Mouse (Mus musculus) heart, embryonic 12.5 days (tissue): ENCODE measurements around the gene Zmym2. TPM values are rescaled to one million over a fixed set of nuclear protein-coding genes. Genes with fewer than 3 reads are reported as not detected.

Experiments used
- ATAC-seq: fragments of 200-750 bp; cut with Nextera tagmentation; 2 replicates; pipeline ENCODE4 v1.8.0; 2017; ENCODE audit warnings: moderate TSS enrichment, moderate library complexity; ENCODE audit not compliant: insufficient number of reproducible peaks, low FRiP score
- H3K27ac ChIP-seq: fragments of 300-500 bp; sonication (generic); 2 replicates; pipeline ENCODE4 v1.5.1; 2016; ENCODE audit warnings: mild to moderate bottlenecking, moderate library complexity; ENCODE audit not compliant: poor library complexity, severe bottlenecking
- H3K27me3 ChIP-seq: fragments of 300-500 bp; sonication (generic); replicated peaks from 2 replicates; pipeline ENCODE4 v1.6.1; 2016; ENCODE audit warnings: mild to moderate bottlenecking, moderate library complexity
- H3K36me3 ChIP-seq: fragments of 300-500 bp; sonication (generic); 2 replicates; pipeline ENCODE4 v1.6.1; 2016; ENCODE audit warnings: mild to moderate bottlenecking, moderate library complexity
- H3K4me1 ChIP-seq: fragments of 300-500 bp; sonication (generic); replicated peaks from 2 replicates; pipeline ENCODE4 v1.6.1; 2016; ENCODE audit warnings: mild to moderate bottlenecking
- H3K4me2 ChIP-seq: fragments of 300-500 bp; sonication (generic); 2 replicates; pipeline ENCODE4 v1.6.1; 2016; ENCODE audit warnings: mild to moderate bottlenecking, moderate library complexity
- H3K4me3 ChIP-seq: fragments of 300-500 bp; sonication (generic); 2 replicates; pipeline ENCODE4 v1.5.1; 2016; ENCODE audit warnings: mild to moderate bottlenecking
- H3K9ac ChIP-seq: fragments of 300-500 bp; sonication (generic); 2 replicates; pipeline ENCODE4 v1.6.1; 2016; ENCODE audit warnings: mild to moderate bottlenecking, moderate library complexity
- H3K9me3 ChIP-seq: fragments of 300-500 bp; sonication (generic); replicated peaks from 2 replicates; pipeline ENCODE4 v1.6.1; 2016; ENCODE audit warnings: mild to moderate bottlenecking, moderate library complexity
- WGBS: fragments of 180-500 bp; shearing (Covaris S2); methylation state at CpG from one replicate; pipeline ENCODE4 v1.1.7; 2016; 5-methylcytosine and 5-hydroxymethylcytosine counted together
- polyA plus RNA-seq: library from polyadenylated mRNA; unstranded; fragments of >200 nt; fragmentation: Nextera tagmentation; extraction: Ambion mirVana; gene quantifications from 2 replicates; pipeline ENCODE4 v1.2.1, GENCODE M21; 2016

Zmym2 gene
- polyA plus RNA-seq, 1 experiment from 2014 or later, result 46.2 TPM

DNA sequence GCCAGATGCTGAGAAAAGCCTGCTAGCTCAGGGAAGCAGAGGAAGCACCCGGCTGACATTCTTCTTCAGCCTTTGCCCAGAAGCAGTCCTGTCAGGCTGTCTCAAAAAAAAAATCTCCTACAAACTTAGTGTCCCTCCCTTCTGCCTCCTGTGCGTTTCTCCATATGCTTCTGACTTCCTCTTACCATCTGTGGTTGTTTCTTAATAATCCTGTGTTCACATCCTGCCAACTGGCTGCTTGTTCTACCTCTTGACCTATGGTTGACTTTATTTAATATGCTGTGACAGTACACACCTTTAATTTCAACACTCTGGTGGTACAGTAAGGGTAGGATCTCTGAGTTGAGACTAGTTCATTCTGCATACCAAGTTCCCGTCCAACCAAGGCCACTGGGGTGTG lies 32.1 kb downstream of the Zmym2 start:
- Histone ChIP-seq H3K27ac (no peak overlapping the region), H3K4me1 (no peaks in the 10 kb centered on the region), H3K4me3 (no peak overlapping the region), H3K4me2 (no peak overlapping the region), H3K9ac (no peak overlapping the region), H3K9me3 (no peaks in the 10 kb centered on the region), H3K36me3 (peaks cover 37% of the 10 kb centered on the region), H3K27me3 (no peaks in the 10 kb centered on the region)
- 73% methylated on average over 3 of the region's 3 CpGs for WGBS
- no peak for ATAC-seq

DNA sequence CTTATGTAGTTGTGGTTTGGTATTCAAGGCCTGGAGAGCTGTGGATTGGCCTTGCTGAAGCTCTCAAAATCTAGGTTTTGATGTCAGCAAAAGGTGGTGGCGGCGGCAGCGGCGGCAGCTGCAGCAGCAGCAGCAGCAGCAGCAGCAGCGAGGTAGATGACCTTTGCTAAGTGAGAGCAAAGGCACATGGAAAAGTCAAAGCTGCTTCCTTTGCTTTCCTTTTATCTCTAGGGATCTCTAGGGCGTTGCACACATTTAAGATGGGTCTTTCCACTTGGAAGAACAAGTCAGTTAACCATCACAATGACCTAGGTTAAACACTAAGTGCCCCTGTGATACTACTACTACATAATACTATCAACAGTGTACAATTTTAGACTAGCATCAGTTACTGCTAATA lies 49.0 kb downstream of the Zmym2 start:
- Histone ChIP-seq H3K4me2 (no peak overlapping the region), H3K36me3 (peaks cover 27% of the 10 kb centered on the region), H3K27ac (no peak overlapping the region), H3K9me3 (no peaks in the 10 kb centered on the region), H3K4me1 (no peaks in the 10 kb centered on the region), H3K4me3 (no peak overlapping the region), H3K9ac (no peak overlapping the region), H3K27me3 (no peaks in the 10 kb centered on the region)
- no peak for ATAC-seq
- 91% methylated on average over 6 of the region's 6 CpGs for WGBS

DNA sequence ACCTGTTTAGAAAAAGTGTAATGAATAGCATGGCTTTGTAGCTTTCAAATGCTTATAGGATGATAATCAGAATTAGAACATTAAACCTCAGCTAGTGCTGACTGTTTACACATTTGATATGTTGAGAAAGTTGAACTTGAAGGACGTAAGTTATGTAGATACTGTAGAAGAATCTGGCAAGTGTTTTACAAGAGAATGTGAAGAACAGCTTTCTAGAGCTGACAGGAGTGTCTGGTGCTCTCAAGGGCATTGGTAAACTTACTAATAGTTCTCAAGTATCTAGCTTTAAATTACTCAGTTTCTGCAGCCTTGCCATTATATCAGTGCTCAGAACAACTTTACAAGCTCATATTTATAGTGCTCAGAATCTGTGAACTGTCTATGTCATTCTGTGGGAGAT lies 53.5 kb downstream of the Zmym2 start:
- no peak for ATAC-seq
- Histone ChIP-seq H3K9ac (no peak overlapping the region), H3K4me3 (no peak overlapping the region), H3K36me3 (peaks cover 41% of the 10 kb centered on the region), H3K4me2 (no peak overlapping the region), H3K27me3 (no peaks in the 10 kb centered on the region), H3K27ac (no peak overlapping the region), H3K9me3 (no peaks in the 10 kb centered on the region), H3K4me1 (no peaks in the 10 kb centered on the region)
- WGBS, result 78% methylated on average over 1 of the region's 1 CpGs

DNA sequence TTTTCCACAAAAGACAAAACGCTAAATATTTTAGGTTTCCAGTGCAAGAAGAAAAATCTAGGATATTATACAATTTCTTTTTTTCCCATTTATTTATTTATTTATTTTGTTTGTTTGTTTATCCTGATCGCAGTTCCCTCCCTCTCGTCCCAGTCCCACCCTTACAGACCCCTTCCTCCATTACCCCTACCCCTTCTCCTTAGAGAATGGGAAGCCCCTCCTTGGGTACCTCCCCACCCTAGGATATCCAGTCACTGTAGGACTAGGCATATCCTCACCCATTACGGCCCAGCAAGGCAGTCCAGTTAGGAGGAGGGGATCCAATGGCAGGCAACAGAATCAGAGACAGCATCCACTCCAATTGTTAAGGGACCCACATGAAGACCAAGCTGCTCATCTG lies 66.5 kb downstream of the Zmym2 start:
- 88% methylated on average over 4 of the region's 4 CpGs for WGBS
- Histone ChIP-seq H3K27ac (no peak overlapping the region), H3K36me3 (peaks cover 58% of the 10 kb centered on the region), H3K4me3 (no peak overlapping the region), H3K4me2 (no peak overlapping the region), H3K4me1 (no peaks in the 10 kb centered on the region), H3K9ac (no peak overlapping the region), H3K27me3 (no peaks in the 10 kb centered on the region), H3K9me3 (no peaks in the 10 kb centered on the region)
- no peak for ATAC-seq

DNA sequence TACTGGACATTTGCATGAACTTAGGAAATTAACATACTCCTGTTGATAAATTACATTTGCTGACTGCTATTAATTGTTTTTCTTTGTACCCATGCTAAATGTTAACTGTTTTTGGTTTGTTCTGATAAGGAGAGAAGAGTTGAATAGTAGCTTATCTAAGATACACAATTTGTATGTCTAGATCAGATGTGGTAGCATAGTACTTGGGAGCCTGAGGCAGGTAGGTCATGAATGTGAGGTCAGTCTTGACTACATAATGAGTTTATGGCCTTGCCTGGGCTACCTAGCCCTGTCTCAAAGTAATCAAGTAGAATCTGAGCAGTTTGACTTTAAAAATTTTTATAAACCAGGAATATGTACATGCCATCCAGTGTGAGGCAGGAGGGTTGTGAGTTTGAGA lies 67.9 kb downstream of the Zmym2 start:
- Histone ChIP-seq H3K9ac (no peak overlapping the region), H3K36me3 (peaks cover 54% of the 10 kb centered on the region), H3K27me3 (no peaks in the 10 kb centered on the region), H3K4me3 (no peak overlapping the region), H3K27ac (no peak overlapping the region), H3K9me3 (no peaks in the 10 kb centered on the region), H3K4me2 (no peak overlapping the region), H3K4me1 (no peaks in the 10 kb centered on the region)
- no peak for ATAC-seq

DNA sequence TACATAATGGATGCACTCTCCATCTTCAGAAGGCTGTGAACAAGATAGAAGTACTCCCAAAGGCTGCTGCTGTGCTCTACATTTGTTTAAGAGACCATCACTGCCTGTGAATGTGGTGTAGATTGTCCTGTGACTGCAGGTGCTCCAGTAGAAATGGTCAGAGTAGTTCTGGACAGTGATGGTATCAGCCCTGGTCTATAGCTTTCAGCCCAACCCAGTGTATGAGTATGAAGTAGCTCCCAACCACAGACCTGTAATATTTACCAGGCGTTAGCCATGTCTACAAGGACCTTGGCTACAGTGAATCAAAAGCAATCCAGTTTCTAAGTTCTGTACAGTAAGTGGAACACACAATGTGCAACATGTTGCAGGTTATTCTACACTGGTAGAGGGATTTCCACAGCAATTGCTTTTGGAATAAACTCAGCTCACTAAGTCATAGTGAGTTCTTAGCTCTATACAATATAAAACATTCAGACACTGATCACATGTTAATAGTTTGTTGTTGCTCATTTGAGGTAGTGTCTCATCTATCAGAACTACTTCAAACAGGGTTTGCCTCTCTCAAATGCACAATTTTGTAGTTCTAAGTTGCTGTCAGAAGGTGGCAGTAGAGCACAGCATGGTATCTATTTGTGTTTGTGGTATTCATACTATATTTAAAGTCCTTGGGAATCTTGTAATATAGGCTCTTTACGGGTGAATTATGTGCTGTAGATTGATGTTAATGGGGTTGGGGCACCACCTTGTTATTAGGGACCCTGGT lies 77.7 kb downstream of the Zmym2 start:
- Histone ChIP-seq H3K4me1 (peaks cover 4% of the 10 kb centered on the region; the same call in 1 of the 2 replicates), H3K36me3 (peaks cover 19% of the 10 kb centered on the region), H3K27me3 (no peaks in the 10 kb centered on the region), H3K9ac (no peak overlapping the region), H3K4me2 (no peak overlapping the region), H3K9me3 (no peaks in the 10 kb centered on the region), H3K4me3 (no peak overlapping the region), H3K27ac (no peak overlapping the region)
- WGBS, result 75% methylated on average over 2 of the region's 2 CpGs
- no peak for ATAC-seq

DNA sequence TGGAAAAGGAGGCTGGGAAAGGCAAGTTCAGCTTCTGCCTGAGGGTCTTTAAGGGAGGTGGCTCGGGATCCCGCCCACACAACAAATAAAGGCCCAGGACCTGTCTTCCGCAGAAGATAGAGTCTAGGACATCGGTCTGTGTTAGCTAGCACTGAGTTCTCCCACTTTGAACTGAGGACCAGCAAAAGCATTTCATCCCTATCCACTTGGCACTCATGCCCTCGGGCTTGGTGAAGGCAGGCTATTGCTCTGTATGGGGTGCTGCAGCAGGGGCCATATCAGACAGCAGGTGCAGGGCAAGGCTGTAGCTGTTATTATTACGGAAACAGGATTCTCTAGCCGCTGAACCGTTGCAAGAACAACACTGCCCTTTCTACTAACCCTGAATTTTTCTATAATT lies 83.2 kb downstream of the Zmym2 start:
- H3K4me2 ChIP-seq, result no peak overlapping the region
- no peaks in the 10 kb centered on the region for H3K27me3 ChIP-seq
- peaks cover 17% of the 10 kb centered on the region for H3K4me1 ChIP-seq
- H3K4me3 ChIP-seq, result no peak overlapping the region
- H3K9ac ChIP-seq, result no peak overlapping the region
- 81% methylated on average over 8 of the region's 8 CpGs for WGBS
- H3K27ac ChIP-seq, result no peak overlapping the region
- no peaks in the 10 kb centered on the region for H3K36me3 ChIP-seq
- H3K9me3 ChIP-seq, result no peaks in the 10 kb centered on the region
- ATAC-seq, result no peak

DNA sequence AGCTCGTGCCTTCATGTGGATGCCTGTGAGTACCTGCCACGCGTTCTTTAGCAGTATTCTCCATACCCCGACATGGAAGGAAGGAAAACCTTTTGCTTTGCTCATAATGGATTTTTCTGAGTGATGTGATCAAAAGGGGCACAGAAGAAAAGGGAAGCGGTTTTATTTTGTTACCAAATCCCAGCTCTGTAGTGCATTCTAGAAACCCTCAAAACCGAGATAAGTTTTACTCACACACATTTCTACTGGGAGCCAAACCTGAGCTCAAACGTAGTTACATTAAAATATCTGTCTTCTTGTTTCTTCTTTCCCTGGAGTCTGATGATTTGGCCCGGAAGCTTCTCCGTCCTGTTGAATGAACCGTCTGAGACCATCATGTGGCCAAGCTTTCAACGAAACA lies 83.7 kb downstream of the Zmym2 start:
- H3K4me3 ChIP-seq, result no peak overlapping the region
- H3K27ac ChIP-seq, result no peak overlapping the region
- no peaks in the 10 kb centered on the region for H3K36me3 ChIP-seq
- H3K4me2 ChIP-seq, result no peak overlapping the region
- H3K4me1 ChIP-seq, result peaks cover 17% of the 10 kb centered on the region
- no peak for ATAC-seq
- WGBS, result 57% methylated on average over 11 of the region's 11 CpGs
- no peaks in the 10 kb centered on the region for H3K27me3 ChIP-seq
- H3K9ac ChIP-seq, result no peak overlapping the region
- no peaks in the 10 kb centered on the region for H3K9me3 ChIP-seq

DNA sequence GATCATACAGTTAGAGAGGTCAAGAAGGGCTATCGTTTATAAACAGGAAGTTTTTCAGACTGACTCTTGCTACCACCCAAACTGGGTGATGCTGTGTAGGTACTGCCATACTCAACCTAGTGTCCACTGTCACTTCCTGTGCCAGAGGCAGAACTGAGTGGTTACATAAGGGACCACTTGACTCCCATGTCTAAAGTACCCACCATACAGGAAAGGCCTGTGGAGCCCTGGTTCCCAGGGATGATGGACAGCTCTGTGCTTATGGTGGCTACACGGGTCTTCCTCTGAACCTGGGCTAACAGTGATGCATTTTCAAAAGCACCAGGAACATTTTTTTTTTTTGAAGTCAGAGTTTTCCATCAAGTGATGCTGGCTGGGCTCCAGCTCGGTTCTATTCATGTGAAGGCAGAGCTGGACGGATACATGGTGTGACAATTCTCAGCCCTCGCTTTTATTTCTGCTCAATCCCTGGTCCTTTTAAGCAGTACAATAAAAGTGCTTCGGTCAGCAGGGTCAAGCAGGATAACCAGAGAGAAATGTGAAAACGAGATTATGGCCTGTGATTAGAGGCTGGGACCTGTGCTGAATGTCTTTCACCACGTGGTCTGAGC lies 91.7 kb downstream of the Zmym2 start:
- H3K4me3 ChIP-seq, result no peak overlapping the region
- WGBS, result 48% methylated on average over 8 of the region's 8 CpGs
- ATAC-seq, result no peak
- H3K9me3 ChIP-seq, result no peaks in the 10 kb centered on the region
- H3K36me3 ChIP-seq, result no peaks in the 10 kb centered on the region
- H3K4me2 ChIP-seq, result no peak overlapping the region
- no peak overlapping the region for H3K27ac ChIP-seq
- no peak overlapping the region for H3K9ac ChIP-seq
- no peaks in the 10 kb centered on the region for H3K27me3 ChIP-seq
- H3K4me1 ChIP-seq, result peaks cover 5% of the 10 kb centered on the region; the same call in 1 of the 2 replicates

DNA sequence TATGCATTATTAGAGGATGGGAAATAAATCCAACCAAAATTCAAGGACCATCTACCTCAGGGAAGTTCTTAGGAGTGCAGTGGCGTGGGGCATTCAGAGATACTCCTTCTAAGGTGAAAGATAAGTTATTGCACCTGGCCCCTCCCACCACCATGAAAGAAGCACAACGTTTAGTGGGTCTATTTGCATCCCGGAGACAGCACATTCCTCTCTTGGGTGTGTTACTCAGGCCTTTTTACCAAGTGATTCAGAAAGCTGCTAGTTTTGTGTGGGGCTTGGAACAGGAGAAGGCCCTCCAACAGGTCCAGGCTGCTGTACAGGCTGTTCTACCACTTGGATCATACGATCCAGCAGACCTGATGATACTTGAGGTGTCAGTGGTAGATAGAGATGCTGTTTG lies 102.2 kb downstream of the Zmym2 start:
- 76% methylated on average over 4 of the region's 4 CpGs for WGBS
- Histone ChIP-seq H3K36me3 (no peaks in the 10 kb centered on the region), H3K27me3 (no peaks in the 10 kb centered on the region), H3K4me2 (no peak overlapping the region), H3K9ac (no peak overlapping the region), H3K4me1 (no peaks in the 10 kb centered on the region), H3K9me3 (no peaks in the 10 kb centered on the region), H3K27ac (no peak overlapping the region), H3K4me3 (no peak overlapping the region)
- no peak for ATAC-seq
